Mouse (Mus musculus) urinary bladder, postnatal 14 days (tissue): ENCODE data around the gene Rangap1.
"Not testable (repeated sequence)": the region's sequence is repeated elsewhere in the genome, so short reads cannot be mapped to it uniquely, and the experiment has no call there.

Experiments used
- DNase-seq: peaks from one replicate; pipeline ENCODE4 v3.0.0; 2021; ENCODE audit warnings: low spot score

Gene Rangap1

DNA sequence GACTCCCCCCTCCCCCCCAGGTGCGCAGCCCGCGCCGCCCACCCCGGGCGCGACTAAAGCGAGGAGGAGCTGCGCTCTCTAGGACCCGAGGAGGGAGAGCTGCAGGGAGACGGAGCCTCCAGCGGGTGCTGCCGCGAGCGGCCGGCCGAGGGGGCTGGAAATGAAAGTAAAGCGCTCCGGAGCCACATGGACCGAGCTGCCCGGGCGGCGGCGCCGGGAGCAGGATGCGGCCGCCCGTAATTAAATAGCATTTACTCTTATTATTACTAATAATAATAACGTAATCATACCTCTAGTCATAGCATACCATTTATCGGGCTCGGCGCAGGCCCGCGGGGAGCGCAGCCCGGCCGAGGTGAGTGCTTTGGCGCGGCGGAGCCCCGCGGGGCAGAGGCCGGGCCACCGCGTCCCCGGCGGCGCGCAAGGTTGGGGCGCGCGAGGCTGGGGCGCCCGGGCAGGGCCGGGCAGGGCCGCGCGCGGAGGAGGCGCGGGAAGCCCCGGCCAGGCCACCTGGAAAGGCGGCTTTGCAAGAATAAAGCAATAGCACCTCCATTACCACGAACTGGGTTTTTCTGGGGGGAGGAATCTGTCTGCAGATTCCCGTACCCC is at the start of gene Rangap1, which contains the start of gene Zc3h7b:
TSS of gene Rangap1 (minus strand) at position 539 of the 609 bp plus-strand sequence.
TSS of gene Zc3h7b (plus strand) at position 66 of the 609 bp plus-strand sequence.
- DNase-seq = peak; percentile 78

GRCm38 (mm10) chr15:81792444-81792843 is 47.1 kb upstream of the Rangap1 start:
- no peak for DNase-seq

- no peak for DNase-seq
Observed at GRCm38 (mm10) chr15:81787525-81787924, 42.2 kb upstream of the Rangap1 start.

DNA sequence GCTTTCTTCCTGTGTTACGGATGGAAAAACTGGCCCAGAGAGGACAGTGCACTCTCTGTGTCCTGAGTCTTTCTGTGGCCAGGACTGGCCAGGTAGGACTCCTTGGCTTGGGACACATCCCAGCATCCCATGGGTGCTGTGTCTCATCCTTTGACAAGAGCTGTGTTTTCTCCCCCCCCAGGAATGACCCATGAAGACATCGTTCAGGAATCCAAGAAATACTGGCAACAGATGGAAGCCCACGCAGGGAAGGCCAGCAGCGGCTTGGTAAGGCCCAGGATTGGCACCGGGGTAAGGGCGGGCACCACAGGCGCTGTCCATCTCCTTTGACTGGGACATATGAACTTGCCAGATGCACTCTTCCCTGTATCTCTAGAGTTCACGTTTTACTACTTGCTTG is 40.4 kb upstream of the Rangap1 start:
- no peak for DNase-seq

DNA sequence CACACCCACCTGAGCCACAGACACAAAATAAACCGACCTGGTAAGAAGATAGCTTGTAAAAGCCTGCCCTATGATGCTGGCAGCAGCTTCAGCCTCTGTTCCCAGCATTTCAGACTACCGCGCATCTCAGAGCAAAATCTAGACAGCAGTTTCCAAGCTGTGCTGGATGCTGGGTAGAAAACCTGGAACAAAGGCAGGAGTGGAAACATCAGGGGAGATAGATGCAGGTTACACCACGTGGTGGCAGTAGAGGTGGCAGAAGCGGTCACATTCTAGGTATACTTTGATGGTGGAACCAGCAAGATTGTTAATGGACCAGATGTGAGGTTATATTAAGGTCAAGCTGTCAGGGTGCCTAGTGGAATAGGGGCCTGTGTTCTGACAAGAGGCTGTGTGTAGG is 39.4 kb upstream of the Rangap1 start:
- no peak for DNase-seq

- no peak for DNase-seq
Observed at GRCm38 (mm10) chr15:81781816-81782215, 36.5 kb upstream of the Rangap1 start.

- no peak for DNase-seq
Observed at GRCm38 (mm10) chr15:81776631-81777422, 31.5 kb upstream of the Rangap1 start.

DNA sequence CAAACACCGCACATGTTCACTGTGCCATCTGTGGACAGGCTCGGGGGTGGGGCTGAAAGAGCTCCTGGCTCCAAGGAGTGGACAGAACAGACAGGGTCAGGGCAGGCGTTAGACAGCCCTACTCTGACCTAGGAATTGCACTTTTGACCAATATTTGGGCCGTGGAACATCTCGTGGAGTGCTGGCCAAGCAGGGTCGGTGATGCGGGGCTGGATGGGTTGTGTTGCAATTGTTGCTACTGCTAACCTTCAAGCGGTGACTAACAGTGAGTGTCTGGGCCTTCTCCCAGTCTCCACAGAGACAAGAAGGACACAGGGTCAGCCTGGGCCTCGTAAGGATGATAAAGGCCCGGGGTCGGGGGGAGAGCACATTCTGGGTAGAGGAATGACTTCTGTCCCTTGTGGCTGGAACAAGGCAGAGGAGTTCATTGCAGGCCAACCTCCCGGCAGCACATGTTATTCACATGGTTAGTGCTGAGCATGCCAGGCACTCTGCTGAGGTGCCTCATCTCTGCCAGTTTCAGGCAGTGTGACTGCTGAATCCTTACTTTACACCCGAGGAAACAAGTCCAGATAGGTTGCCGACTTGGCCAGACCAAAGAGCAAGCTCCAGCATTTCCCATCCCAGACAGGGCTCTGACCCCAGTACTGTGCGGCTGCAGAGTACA is 29.3 kb upstream of the Rangap1 start:
- DNase-seq = no peak

GRCm38 (mm10) chr15:81772431-81773120 is 27.2 kb upstream of the Rangap1 start:
- no peak for DNase-seq

DNA sequence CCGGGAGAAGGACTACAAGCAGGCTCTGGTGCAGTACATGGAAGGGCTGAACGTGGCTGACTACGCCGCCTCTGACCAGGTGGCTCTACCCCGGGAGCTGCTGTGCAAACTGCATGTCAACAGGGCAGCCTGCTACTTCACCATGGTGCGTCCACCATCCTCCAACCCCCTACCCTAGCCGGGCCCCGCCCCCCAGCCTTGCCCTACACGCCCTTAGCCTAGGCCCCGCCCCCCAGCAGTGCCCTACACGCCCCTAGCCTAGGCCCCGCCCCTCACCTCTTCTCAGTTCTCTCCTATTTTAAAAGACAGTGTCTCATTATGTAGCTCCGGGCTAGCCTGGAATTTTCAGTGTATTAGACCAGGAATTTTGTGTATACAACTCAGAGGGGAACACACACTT is 23.7 kb upstream of the Rangap1 start:
- no peak for DNase-seq

GRCm38 (mm10) chr15:81766439-81766838 is 21.1 kb upstream of the Rangap1 start:
- no peak for DNase-seq

- DNase-seq = no peak
Observed at GRCm38 (mm10) chr15:81765651-81766050, 20.3 kb upstream of the Rangap1 start.

- DNase-seq = no peak
Observed at GRCm38 (mm10) chr15:81764573-81764972, 19.2 kb upstream of the Rangap1 start.

DNA sequence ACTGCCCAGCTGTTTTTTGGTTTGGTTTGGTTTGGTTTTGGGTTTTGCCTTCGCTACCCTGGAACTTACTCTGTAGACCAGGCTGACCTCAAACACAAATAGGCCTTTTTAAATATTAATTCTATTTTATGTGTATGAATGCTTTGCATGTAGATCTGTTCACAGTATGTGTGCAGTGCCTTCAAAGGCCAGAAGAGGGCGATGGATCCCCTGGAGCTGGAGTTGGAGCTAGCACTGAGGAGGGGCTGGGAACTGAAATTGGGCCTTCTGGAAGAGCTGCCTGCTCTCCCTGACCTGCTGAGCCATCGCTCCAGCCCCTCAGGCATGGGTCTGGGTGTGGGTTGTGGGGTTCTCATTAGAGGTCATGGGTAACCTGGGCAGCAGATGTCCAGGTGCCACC is 16.6 kb upstream of the Rangap1 start:
- no peak for DNase-seq

DNA sequence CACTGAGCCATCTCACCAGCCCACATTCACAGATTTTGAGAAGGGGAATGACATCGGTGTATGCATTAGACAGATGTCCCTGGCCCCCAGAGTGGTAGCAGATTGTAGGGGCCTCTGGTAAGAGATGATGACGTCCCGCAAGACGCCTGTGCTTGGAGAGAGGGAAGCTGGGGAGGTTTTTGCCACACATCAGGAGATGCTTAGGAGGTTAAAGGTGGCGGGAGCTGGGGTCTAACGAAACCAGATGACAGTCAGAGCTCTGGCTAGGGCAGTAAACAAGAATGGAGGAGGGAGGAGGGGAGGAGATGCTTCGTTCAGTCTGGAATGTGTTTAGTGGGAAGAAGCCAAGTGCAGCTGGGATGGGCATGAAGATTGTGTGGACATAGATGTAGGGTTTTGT is 16.1 kb upstream of the Rangap1 start:
- DNase-seq = no peak

DNA sequence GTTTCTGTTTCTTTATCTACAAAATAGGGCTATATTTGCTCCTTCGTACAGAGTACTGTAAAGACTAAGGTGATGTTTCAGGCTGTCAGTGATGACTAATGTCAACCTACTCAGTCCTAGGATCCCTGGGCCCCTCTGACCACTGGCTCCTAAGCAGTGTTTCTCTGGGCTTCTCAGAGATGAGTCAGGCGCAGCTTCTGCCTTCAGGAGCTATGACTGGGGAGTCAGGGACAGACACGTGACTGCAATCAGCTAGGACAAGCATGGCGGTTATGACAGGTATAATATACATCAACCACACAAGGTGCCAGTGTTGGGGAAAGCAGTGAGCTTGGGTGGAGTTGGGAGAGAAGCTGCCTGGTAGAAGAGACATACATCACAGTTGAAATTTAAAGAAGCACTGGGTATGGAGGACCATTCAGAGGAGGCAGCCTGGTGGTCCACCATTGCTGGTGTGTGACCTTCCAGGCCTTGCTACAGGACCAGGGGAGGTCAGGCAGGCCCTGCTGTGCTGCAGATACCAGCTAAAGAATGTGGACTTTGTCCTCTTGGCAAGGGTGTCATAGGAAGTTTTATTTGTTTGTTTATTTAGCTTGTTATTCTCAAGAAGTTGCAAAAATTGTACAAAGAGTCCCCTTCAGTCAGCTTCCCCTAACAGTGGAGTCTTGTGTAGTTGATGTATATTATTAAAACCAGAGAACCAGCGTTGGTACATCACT is 15.2 kb upstream of the Rangap1 start:
- DNase-seq = no peak

GRCm38 (mm10) chr15:81759542-81759941 is 14.2 kb upstream of the Rangap1 start:
- DNase-seq = no peak

DNA sequence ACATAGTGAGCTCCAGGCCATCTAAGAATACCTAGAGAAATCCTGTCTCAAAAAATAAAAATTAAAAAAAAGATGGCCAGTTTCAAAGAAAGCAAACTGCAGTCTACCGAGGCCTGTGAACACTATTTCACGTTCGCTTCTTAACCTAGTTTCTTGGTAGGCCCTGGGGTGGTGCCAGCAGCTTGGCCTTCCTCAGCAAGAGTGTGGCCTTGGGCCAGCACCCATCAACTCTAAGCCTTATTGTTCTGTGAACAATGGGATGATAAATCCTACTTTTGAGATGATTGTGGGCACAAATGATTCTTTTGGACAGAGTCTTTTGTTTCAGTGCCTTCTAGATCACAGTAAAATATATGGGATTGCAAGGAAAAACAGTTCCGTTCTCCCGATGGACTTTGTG is 13.4 kb upstream of the Rangap1 start:
- DNase-seq = no peak

- no peak for DNase-seq
Observed at GRCm38 (mm10) chr15:81753669-81754068, 8.3 kb upstream of the Rangap1 start.

- peak; percentile 22 for DNase-seq
Observed at GRCm38 (mm10) chr15:81749742-81750141, 4.4 kb upstream of the Rangap1 start.

DNA sequence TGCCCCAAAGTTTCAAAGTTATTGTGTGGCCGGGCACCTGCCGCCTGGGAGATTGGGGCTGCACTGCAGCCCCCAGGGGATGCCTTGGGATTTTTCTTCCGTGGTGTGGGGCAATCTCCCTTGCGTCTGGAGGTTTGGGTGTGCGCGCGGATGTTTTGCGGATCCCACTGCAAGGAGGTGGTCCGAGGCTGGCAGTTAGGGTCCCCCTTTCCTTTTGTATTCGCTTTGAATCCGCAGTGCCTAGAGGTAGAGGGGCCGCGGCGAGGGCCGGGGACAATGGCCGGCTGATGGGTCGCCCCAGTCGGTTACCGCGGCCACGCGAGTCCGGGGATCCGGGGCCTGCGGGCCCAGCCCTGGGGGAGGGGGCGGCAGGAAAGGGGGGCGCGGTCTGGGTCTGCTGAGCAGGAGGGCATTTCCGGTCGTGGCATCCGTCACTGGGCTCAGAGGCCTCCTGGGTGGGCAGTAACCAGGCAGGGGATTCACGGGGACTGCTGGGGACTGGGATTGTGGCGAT is 328 bp upstream of the Rangap1 start:
- peak; percentile 53 for DNase-seq

DNA sequence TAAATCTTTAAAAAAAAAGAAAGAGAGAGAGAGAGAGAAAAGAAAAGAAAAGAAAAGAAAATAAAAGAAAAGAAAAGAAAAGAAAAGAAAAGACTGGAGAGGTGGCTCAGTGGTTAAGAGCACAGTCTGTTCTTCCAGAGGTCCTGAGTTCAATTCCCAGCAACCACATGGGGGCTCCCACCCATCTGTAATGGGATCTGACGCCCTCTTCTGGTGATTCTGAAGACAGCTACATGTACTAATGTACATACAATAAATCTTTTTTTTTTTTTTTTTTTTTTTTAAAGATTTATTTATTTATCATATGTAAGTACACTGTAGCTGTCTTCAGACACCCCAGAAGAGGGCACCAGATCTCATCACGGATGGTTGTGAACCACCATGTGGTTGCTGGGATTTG is 3.0 kb downstream of the Rangap1 start:
- DNase-seq = not testable (repeated sequence)
